Mouse (Mus musculus): ENCODE measurements around the gene Spin4. TPM values are rescaled to one million over a fixed set of nuclear protein-coding genes. Genes with fewer than 3 reads are reported as not detected.

The Spin4 gene
- under 1 TPM; 0.44 to 0.73 (median 0.61) TPM for polyA plus RNA-seq (2017; shearing (Covaris generic))

- ATAC-seq: peak; percentile 63
Measured at GRCm38 (mm10) chrX:95026361-95026892, at the start of gene Spin4. TSS of gene Spin4 (minus strand) at chrX:95026682.

GRCm38 (mm10) chrX:95027907-95028306 is 1.4 kb upstream of the Spin4 start:
- no peak for ATAC-seq

GRCm38 (mm10) chrX:95025779-95026360 is 612 bp downstream of the Spin4 start:
- peak; percentile 45 for ATAC-seq

- ATAC-seq: no peak
Measured at GRCm38 (mm10) chrX:95012033-95012432, 14.4 kb downstream of the Spin4 start.

- ATAC-seq: no peak
Measured at GRCm38 (mm10) chrX:94998845-94999244, 27.6 kb downstream of the Spin4 start.

GRCm38 (mm10) chrX:94994113-94994512 is 32.4 kb downstream of the Spin4 start:
- no peak for ATAC-seq

- no peak for ATAC-seq
Measured at GRCm38 (mm10) chrX:94990903-94991302, 35.6 kb downstream of the Spin4 start.

GRCm38 (mm10) chrX:94990080-94990825 is 36.2 kb downstream of the Spin4 start:
- no peak for ATAC-seq

Other genes starting within 250 kb of the Spin4 start
- 1 to 10 TPM in 1 of 3 experiments, under 1 TPM in 2; 0.50 to 1.5 (median 0.87) TPM for gene Arhgef9, start 170.2 kb upstream of the Spin4 start, polyA plus RNA-seq (2017; shearing (Covaris generic))

Measured in inflammation-experienced regulatory T-cells, adult 6 months (primary cell).